ENCODE assay signal across 8 mouse cellular contexts in genomic region chr10:81545161-81545747, GRCm38 (mm10). TPM values are rescaled to one million over a fixed set of nuclear protein-coding genes. Genes with fewer than 3 reads are reported as not detected.
DNase-seq lines count a peak whose midpoint lies in the region; ATAC-seq and TF ChIP-seq lines count a peak whose summit lies in the region.

Gene Gna11 (minus strand): TSS chr10:81545190.

- peak within 1 kb of the TSS; percentile 85 for H3K4me3 ChIP-seq in ES-Bruce4 (ENCODE audit: low read depth, low read length)
- H3K4me3 ChIP-seq in forebrain, embryonic 13.5 days: peak within 1 kb of the TSS; percentile 86
- peak within 1 kb of the TSS; percentile 68 for H3K4me3 ChIP-seq in liver, postnatal 0 days (ENCODE audit: low read depth, low read length)
- peak within 1 kb of the TSS; percentile 88 for H3K4me3 ChIP-seq in neural tube, embryonic 14.5 days (ENCODE audit: low read depth, low read length)

- TF ChIP-seq EP300 in ES-Bruce4 (IDR thresholded peaks at IDR 0.05; ENCODE audit: insufficient read depth, low read depth, low read length): no peak
- no peak for TF ChIP-seq EP300 in liver, postnatal 0 days (IDR thresholded peaks at IDR 0.05; ENCODE audit: low read depth)

- TF ChIP-seq POLR2A in ES-Bruce4 (IDR thresholded peaks at IDR 0.05; ENCODE audit: insufficient read depth, low read length): peak; percentile 73

- H3K27ac ChIP-seq in ES-Bruce4 (ENCODE audit: insufficient read depth, low read length): no peak within 1 kb of the TSS
- peak within 1 kb of the TSS; percentile 93 for H3K27ac ChIP-seq in forebrain, embryonic 13.5 days
- H3K27ac ChIP-seq in liver, postnatal 0 days (ENCODE audit: low read depth): peak within 1 kb of the TSS; percentile 70
- H3K27ac ChIP-seq in neural tube, embryonic 14.5 days (ENCODE audit: low read depth, low read length): peak within 1 kb of the TSS; percentile 94

- no peak for TF ChIP-seq CTCF in ES-Bruce4 (IDR thresholded peaks at IDR 0.05; ENCODE audit: low read depth, low read length)
- no peak for TF ChIP-seq CTCF in liver, postnatal 0 days (IDR thresholded peaks at IDR 0.05; ENCODE audit: low read depth)

- ATAC-seq in cerebellum, adult (ENCODE audit: insufficient number of reproducible peaks, low FRiP score, low TSS enrichment): peak; percentile 89
- peak; percentile 97 for ATAC-seq in forebrain, embryonic 13.5 days
- ATAC-seq in liver, postnatal 0 days: peak; percentile 92
- peak; percentile 96 for ATAC-seq in neural tube, embryonic 14.5 days (ENCODE audit: low read depth)

- H3K4me1 ChIP-seq in ES-Bruce4 (ENCODE audit: control insufficient read depth, insufficient read depth, low read length): peaks cover 6% of the 10 kb centered on the region
- peaks cover 42% of the 10 kb centered on the region for H3K4me1 ChIP-seq in forebrain, embryonic 13.5 days
- H3K4me1 ChIP-seq in liver, postnatal 0 days (ENCODE audit: insufficient read depth): peaks cover 47% of the 10 kb centered on the region
- H3K4me1 ChIP-seq in neural tube, embryonic 14.5 days (ENCODE audit: control insufficient read depth, insufficient read depth, low read length): peaks cover 30% of the 10 kb centered on the region

- H3K9ac ChIP-seq in ES-Bruce4 (ENCODE audit: low read depth, poor library complexity, severe bottlenecking): peak within 1 kb of the TSS; percentile 83
- H3K9ac ChIP-seq in forebrain, embryonic 13.5 days: peak within 1 kb of the TSS; percentile 85
- H3K9ac ChIP-seq in liver, postnatal 0 days (replicated peaks): peak within 1 kb of the TSS; percentile 80
- peak within 1 kb of the TSS; percentile 92 for H3K9ac ChIP-seq in neural tube, embryonic 14.5 days (replicated peaks; ENCODE audit: low read depth, low read length)

- peak within 1 kb of the TSS; percentile 99 for H3K4me2 ChIP-seq in forebrain, embryonic 13.5 days
- peak within 1 kb of the TSS; percentile 99 for H3K4me2 ChIP-seq in liver, postnatal 0 days (ENCODE audit: low read depth, low read length)
- peak within 1 kb of the TSS; percentile 66 for H3K4me2 ChIP-seq in neural tube, embryonic 14.5 days (ENCODE audit: low read depth, low read length)

- H3K9me3 ChIP-seq in ES-Bruce4 (replicated peaks; ENCODE audit: control insufficient read depth, insufficient read depth, low read length, poor library complexity, severe bottlenecking): no peaks in the 10 kb centered on the region
- no peaks in the 10 kb centered on the region for H3K9me3 ChIP-seq in forebrain, embryonic 13.5 days (replicated peaks)
- no peaks in the 10 kb centered on the region for H3K9me3 ChIP-seq in liver, postnatal 0 days (ENCODE audit: low read length)
- H3K9me3 ChIP-seq in neural tube, embryonic 14.5 days (ENCODE audit: control insufficient read depth, low read length): no peaks in the 10 kb centered on the region

- DNase-seq in heart, postnatal 10 days: peak; percentile 100
- peak; percentile 90 for DNase-seq in large intestine, adult 2 months (ENCODE audit: low read depth, low spot score)
- peak; percentile 100 for DNase-seq in liver, postnatal 0 days
- DNase-seq in testis, postnatal 10 days (ENCODE audit: low spot score): peak; percentile 100

- intact Hi-C loops in heart, postnatal 10 days (cut with DNase I): no loop called here

- no peaks in the 10 kb centered on the region for H3K27me3 ChIP-seq in ES-Bruce4 (ENCODE audit: control insufficient read depth, insufficient read depth, low read length, poor library complexity, severe bottlenecking)
- no peaks in the 10 kb centered on the region for H3K27me3 ChIP-seq in forebrain, embryonic 13.5 days
- no peaks in the 10 kb centered on the region for H3K27me3 ChIP-seq in liver, postnatal 0 days (ENCODE audit: insufficient read depth, low read length)
- H3K27me3 ChIP-seq in neural tube, embryonic 14.5 days (ENCODE audit: control insufficient read depth, insufficient read depth, low read length): no peaks in the 10 kb centered on the region

- 1% methylated on average over 58 of the region's 59 CpGs for WGBS in forebrain, embryonic 13.5 days
- WGBS in large intestine, adult 2 months: under 1% methylated on average over 59 of the region's 59 CpGs
- WGBS in liver, postnatal 0 days (ENCODE audit: insufficient replicate concordance): 1% methylated on average over 50 of the region's 59 CpGs
- WGBS in neural tube, embryonic 14.5 days: 1% methylated on average over 42 of the region's 59 CpGs

- H3K36me3 ChIP-seq in ES-Bruce4 (ENCODE audit: control insufficient read depth, insufficient read depth, low read length, poor library complexity, severe bottlenecking): no peaks in the 10 kb centered on the region
- peaks cover 9% of the 10 kb centered on the region; the same call in 1 of the 2 replicates for H3K36me3 ChIP-seq in forebrain, embryonic 13.5 days (ENCODE audit: poor library complexity, severe bottlenecking)
- no peaks in the 10 kb centered on the region for H3K36me3 ChIP-seq in liver, postnatal 0 days (replicated peaks; ENCODE audit: insufficient read depth, low read length)
- no peaks in the 10 kb centered on the region for H3K36me3 ChIP-seq in neural tube, embryonic 14.5 days (ENCODE audit: control insufficient read depth, insufficient read depth, low read length)

RNA-seq across cellular contexts. Expression of gene Gna11, which starts in this region (rescaled TPM):
- 32.0 and 35.3 TPM in 2 replicates for polyA plus RNA-seq in ES-Bruce4 (2011; ENCODE audit: insufficient read depth, insufficient read length, low read depth, missing spikeins)
- polyA plus RNA-seq in forebrain, embryonic 13.5 days (2015; fragmentation: Nextera tagmentation; extraction: Ambion mirVana): 79.0 and 84.3 TPM in 2 replicates
- 10 to 100 TPM; 59.2 to 60.6 TPM for total RNA-seq in heart, postnatal 10 days (2021)
- polyA plus RNA-seq in large intestine, adult 2 months (2012; rRNA removed): 402 and 684 TPM in 2 replicates
- polyA plus RNA-seq in liver, postnatal 0 days (2015; fragmentation: Nextera tagmentation; extraction: Ambion mirVana): 18.3 and 19.2 TPM in 2 replicates
- 81.1 and 89.8 TPM in 2 replicates for polyA plus RNA-seq in neural tube, embryonic 14.5 days (2014; fragmentation: Nextera tagmentation; extraction: Ambion mirVana)
